Mouse (Mus musculus): ENCODE measurements around the gene Igflr1. TPM values are rescaled to one million over a fixed set of nuclear protein-coding genes. Genes with fewer than 3 reads are reported as not detected.
A peak's percentile ranks its signal among the peaks of the same experiment; 100 is the strongest.

Gene Igflr1
- polyA plus RNA-seq, 1 experiment from 2014 or later: 1.7 TPM

DNA sequence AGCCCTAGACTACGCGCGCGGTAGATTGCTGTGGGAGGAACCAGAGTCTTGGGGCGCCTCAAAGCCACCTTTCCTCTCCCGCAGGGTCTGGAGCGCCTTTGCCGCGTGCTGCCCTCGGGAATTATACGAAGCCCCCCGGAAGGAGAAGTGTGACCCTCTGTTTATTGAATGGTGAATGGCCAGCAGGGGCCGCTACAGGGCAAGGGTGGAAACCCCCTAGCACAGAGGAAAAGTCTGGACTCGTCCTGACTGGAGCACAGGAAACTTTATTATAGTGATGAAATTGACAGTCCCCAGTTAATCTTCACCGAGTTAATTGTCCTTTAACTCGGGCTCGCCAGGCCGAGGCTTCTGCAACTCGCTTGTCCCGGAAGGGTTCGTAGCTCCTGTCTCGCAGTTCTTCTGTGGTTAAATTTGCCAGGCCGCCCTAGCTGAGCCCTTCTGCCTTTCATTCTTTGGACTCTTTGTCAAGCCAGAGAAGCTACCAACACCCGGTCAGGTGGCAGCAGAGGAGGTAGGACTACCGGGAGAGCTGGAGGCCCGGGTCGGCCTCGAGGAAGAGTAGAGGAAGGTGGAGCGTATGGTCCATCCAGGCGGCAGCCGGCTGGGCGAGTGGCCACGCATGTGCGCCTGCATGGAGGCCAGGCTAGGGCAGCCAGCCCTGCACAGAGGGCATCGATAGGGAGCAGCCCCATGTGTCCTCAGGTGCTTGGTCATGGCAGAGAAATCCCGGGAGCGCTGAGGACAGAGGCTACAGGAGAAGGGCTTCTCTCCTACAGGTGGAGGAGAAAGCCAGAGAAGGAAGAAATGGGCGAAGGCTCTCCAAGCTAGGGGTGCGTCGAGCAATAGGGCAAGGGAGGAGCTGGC is 24.4 kb downstream of the Igflr1 start:
- ATAC-seq: peak; percentile 71
- 32% methylated on average over 39 of the region's 40 CpGs for WGBS

DNA sequence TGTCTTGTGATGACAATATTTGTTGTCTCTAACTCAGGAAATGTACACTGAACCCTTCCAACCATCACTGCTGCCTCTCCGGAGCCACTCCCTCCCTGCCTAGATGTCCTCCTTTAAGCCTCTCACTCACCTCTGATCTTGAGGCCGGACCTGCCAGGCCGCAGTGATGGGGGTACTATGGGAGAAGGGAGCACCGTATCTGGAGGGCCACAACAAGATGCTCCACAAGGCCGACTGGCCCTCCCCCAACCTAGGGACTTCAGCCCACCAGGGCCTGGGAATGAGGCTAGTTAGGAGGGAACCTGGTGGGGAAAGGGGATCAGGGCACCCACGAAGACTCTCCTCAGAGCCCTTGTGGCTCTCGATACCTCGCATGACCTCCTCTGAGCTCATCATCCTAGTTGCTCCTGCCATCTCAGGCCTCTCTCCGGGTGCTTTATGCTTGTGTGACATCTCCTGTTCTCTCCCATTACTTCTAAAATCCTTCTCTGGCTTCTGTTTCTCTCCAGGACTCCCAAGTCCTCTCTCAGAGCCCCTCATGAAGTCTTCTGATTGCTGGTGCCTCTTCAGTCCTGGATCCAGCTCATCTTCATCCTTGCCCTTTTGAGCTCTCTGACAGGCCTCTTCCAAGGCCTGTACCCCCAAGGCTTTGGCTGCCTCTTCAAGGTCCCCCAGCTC is 25.8 kb downstream of the Igflr1 start:
- Histone ChIP-seq H3K4me2 (ENCODE audit: low read length) (no peak overlapping the region), H3K27me3 (replicated peaks; ENCODE audit: control insufficient read depth, insufficient read depth, low read length) (no peaks in the 10 kb centered on the region), H3K9me3 (replicated peaks; ENCODE audit: control insufficient read depth, low read length) (no peaks in the 10 kb centered on the region), H3K36me3 (ENCODE audit: control insufficient read depth, insufficient read depth, low read length) (peaks cover 10% of the 10 kb centered on the region), H3K9ac (ENCODE audit: low read length) (peak overlapping the region; percentile 29; the same call in 1 of the 2 replicates), H3K27ac (ENCODE audit: low read depth, low read length) (no peak overlapping the region), H3K4me3 (ENCODE audit: low read depth, low read length) (no peak overlapping the region), H3K4me1 (ENCODE audit: control insufficient read depth, insufficient read depth, low read length) (peaks cover 7% of the 10 kb centered on the region)
- DNase-seq (ENCODE audit: low spot score): no peak
- ATAC-seq: no peak
- 89% methylated on average over 9 of the region's 9 CpGs for WGBS

More for the DNA sequence above, 24.4 kb downstream of the Igflr1 start:
- peak overlapping the region; percentile 95 for H3K4me2 ChIP-seq (ENCODE audit: low read length)
- no peaks in the 10 kb centered on the region for H3K9me3 ChIP-seq (replicated peaks; ENCODE audit: control insufficient read depth, low read length)
- H3K4me3 ChIP-seq (ENCODE audit: low read depth, low read length): peak overlapping the region; percentile 98
- H3K9ac ChIP-seq (ENCODE audit: low read length): peak overlapping the region; percentile 97
- peak; percentile 92 for DNase-seq (ENCODE audit: low spot score)
- H3K27ac ChIP-seq (ENCODE audit: low read depth, low read length): peak overlapping the region; percentile 92
- H3K36me3 ChIP-seq (ENCODE audit: control insufficient read depth, insufficient read depth, low read length): peaks cover 24% of the 10 kb centered on the region
- no peaks in the 10 kb centered on the region for H3K27me3 ChIP-seq (replicated peaks; ENCODE audit: control insufficient read depth, insufficient read depth, low read length)
- H3K4me1 ChIP-seq (ENCODE audit: control insufficient read depth, insufficient read depth, low read length): peaks cover 7% of the 10 kb centered on the region

DNA sequence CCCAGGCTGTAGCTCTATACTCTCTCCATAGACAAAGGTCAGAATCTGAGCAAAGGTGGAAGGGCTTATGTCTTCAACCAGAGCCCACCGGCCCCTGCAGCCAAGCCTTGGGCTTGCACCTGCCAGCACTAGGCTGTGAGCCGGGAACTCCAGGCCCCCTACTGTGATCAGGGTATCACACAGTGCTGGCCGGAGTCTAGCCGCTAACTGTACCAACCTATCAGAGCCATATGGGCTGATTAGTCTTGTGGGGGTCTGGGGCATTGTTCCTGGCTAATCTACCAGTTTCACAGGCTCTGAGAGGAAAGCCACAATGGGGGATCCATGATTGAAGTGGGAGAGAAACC is 26.4 kb downstream of the Igflr1 start:
- Histone ChIP-seq H3K27ac (ENCODE audit: low read depth, low read length) (no peak overlapping the region), H3K9ac (ENCODE audit: low read length) (peak overlapping the region; percentile 29; the same call in 1 of the 2 replicates), H3K4me1 (ENCODE audit: control insufficient read depth, insufficient read depth, low read length) (peaks cover 7% of the 10 kb centered on the region), H3K9me3 (replicated peaks; ENCODE audit: control insufficient read depth, low read length) (no peaks in the 10 kb centered on the region), H3K4me3 (ENCODE audit: low read depth, low read length) (no peak overlapping the region), H3K4me2 (ENCODE audit: low read length) (no peak overlapping the region), H3K27me3 (replicated peaks; ENCODE audit: control insufficient read depth, insufficient read depth, low read length) (no peaks in the 10 kb centered on the region), H3K36me3 (ENCODE audit: control insufficient read depth, insufficient read depth, low read length) (peaks cover 5% of the 10 kb centered on the region)
- WGBS: 14% methylated on average over 4 of the region's 4 CpGs
- DNase-seq (ENCODE audit: low spot score) (no peak), ATAC-seq (no peak)

DNA sequence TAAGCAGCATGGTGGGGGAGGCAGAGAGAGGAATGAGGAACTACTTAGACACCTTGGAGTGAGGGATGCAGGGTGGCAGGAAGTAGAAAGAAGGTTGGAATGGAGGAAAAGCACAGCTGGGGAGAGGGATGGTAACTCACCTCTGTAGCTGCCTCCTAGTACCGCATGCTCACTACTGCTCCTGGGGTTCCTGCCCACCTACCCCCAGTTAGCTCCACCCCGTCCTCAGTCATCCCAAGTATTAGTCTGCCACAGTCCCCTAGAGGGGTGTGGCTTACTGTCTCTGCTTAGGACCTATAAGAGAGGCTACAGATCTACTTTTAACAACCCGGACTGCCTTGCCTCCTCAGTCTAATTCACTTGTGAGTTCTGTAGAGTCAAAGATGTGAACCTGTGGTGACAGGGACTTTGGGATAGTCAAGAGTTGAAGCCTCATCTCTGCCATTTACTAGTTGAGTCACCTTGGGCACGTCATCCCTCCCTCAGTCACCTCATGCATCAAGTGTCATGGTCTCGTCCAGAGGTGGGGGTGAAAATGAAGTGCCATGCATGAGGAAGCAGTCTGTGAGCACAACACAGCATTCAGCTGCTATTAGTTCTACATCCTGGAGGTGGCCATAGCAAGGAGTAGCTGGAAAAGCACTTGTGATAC is 27.7 kb downstream of the Igflr1 start:
- WGBS: 58% methylated on average over 5 of the region's 5 CpGs
- H3K4me1 ChIP-seq (ENCODE audit: control insufficient read depth, insufficient read depth, low read length): no peaks in the 10 kb centered on the region
- H3K36me3 ChIP-seq (ENCODE audit: control insufficient read depth, insufficient read depth, low read length): no peaks in the 10 kb centered on the region
- no peak overlapping the region for H3K4me3 ChIP-seq (ENCODE audit: low read depth, low read length)
- H3K27me3 ChIP-seq (replicated peaks; ENCODE audit: control insufficient read depth, insufficient read depth, low read length): no peaks in the 10 kb centered on the region
- ATAC-seq: no peak
- no peak overlapping the region for H3K27ac ChIP-seq (ENCODE audit: low read depth, low read length)
- no peak overlapping the region for H3K4me2 ChIP-seq (ENCODE audit: low read length)
- no peak for DNase-seq (ENCODE audit: low spot score)
- no peaks in the 10 kb centered on the region for H3K9me3 ChIP-seq (replicated peaks; ENCODE audit: control insufficient read depth, low read length)
- no peak overlapping the region for H3K9ac ChIP-seq (ENCODE audit: low read length)

DNA sequence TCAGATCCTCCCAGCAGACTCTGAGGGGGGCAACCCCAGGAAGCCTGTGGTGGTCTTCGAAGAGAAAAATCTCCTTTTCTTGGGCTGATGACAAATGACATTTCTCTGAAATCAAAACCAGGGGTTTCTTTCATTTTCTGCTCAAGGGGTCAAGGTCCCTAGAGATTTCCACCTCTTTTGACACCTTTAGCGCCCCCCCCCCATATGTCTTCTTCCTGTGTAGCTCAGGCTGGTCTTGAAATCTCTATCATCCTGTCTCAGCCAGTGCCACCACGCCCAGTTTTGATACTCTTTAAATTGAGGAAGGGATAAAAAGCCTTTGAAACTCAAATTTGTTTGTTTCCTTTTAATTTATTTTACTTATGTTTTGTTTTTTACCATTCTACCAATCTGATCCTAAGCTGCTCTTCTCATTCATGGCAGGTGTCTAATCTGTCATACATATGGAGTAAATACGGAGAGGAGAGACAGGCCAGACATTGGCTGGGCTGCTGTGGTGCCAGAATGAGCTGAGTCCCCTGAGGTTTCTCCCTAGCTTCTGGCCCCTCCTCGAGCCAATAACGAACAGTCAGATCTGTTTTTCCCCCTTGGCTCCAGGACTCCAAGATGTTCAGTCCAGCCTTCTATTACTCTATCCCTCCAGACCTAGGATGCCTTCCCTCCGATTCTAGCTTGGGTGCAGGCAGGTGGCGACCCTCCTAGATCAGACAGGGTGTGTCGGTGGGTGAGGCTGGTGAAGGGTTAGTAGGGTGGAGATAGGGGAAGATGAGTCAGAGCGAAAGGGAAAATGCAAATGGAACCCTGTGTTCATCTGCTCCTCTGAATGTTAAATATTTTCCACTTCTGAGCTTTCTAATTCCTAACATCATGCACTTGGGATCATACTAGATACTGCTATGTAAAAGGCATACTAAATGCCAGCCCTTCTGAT is 28.6 kb downstream of the Igflr1 start:
- no peak overlapping the region for H3K4me3 ChIP-seq (ENCODE audit: low read depth, low read length)
- no peaks in the 10 kb centered on the region for H3K4me1 ChIP-seq (ENCODE audit: control insufficient read depth, insufficient read depth, low read length)
- ATAC-seq (no peak), DNase-seq (ENCODE audit: low spot score) (no peak)
- no peaks in the 10 kb centered on the region for H3K27me3 ChIP-seq (replicated peaks; ENCODE audit: control insufficient read depth, insufficient read depth, low read length)
- no peaks in the 10 kb centered on the region for H3K36me3 ChIP-seq (ENCODE audit: control insufficient read depth, insufficient read depth, low read length)
- no peak overlapping the region for H3K9ac ChIP-seq (ENCODE audit: low read length)
- H3K4me2 ChIP-seq (ENCODE audit: low read length): no peak overlapping the region
- H3K9me3 ChIP-seq (replicated peaks; ENCODE audit: control insufficient read depth, low read length): no peaks in the 10 kb centered on the region
- H3K27ac ChIP-seq (ENCODE audit: low read depth, low read length): no peak overlapping the region
- 75% methylated on average over 10 of the region's 10 CpGs for WGBS

DNA sequence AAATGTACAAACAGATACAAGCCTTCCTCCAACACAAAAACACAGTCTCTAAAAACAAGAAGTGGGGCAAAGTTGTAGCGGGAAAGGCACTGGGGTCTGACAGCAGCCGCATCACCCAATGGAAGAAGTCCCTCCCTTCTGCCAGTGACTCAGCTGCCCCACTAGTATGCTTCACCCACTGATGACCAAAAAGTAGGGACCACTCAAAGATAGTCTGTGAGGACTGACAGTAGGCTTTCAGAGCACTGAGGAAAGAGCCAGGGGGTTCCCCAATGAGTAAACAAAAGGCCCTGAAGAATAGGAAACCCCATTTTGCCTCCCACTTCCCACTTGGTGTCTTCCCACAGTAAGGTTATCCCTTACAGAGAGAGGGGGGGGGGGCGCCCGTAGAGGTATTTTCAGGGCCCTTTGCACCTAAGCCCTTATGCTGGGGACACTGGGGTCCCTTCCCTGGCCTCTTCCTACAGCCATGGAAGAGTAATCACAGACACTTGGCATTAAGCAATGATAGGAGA is 29.3 kb downstream of the Igflr1 start:
- Histone ChIP-seq H3K4me3 (ENCODE audit: low read depth, low read length) (no peak overlapping the region), H3K4me1 (ENCODE audit: control insufficient read depth, insufficient read depth, low read length) (no peaks in the 10 kb centered on the region), H3K4me2 (ENCODE audit: low read length) (no peak overlapping the region), H3K27ac (ENCODE audit: low read depth, low read length) (no peak overlapping the region), H3K36me3 (ENCODE audit: control insufficient read depth, insufficient read depth, low read length) (no peaks in the 10 kb centered on the region), H3K9me3 (replicated peaks; ENCODE audit: control insufficient read depth, low read length) (no peaks in the 10 kb centered on the region), H3K9ac (ENCODE audit: low read length) (no peak overlapping the region), H3K27me3 (replicated peaks; ENCODE audit: control insufficient read depth, insufficient read depth, low read length) (no peaks in the 10 kb centered on the region)
- DNase-seq (ENCODE audit: low spot score) (no peak), ATAC-seq (no peak)
- WGBS: 67% methylated on average over 4 of the region's 4 CpGs

DNA sequence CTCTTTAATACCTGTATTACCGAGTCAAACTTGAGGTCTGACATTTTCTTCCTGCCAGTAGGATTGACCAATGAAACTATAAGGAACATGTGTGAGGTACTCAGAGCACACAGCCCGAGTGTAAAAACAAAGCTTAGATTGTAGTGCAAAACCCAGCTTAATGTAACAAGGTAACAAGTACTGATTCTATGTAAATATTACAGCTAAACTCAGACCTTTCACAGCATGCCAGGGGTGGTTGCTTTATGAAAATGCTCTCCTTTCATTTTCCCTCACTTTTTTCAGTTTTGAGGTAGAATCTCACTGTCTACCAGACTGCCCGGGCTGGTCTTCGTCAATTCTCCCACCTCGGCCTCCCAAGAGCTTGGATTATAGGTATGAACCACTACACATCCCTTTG is 30.9 kb downstream of the Igflr1 start:
- H3K4me1 ChIP-seq (ENCODE audit: control insufficient read depth, insufficient read depth, low read length): no peaks in the 10 kb centered on the region
- ATAC-seq: no peak
- H3K4me3 ChIP-seq (ENCODE audit: low read depth, low read length): no peak overlapping the region
- H3K36me3 ChIP-seq (ENCODE audit: control insufficient read depth, insufficient read depth, low read length): no peaks in the 10 kb centered on the region
- H3K9ac ChIP-seq (ENCODE audit: low read length): no peak overlapping the region
- no peak for DNase-seq (ENCODE audit: low spot score)
- H3K27me3 ChIP-seq (replicated peaks; ENCODE audit: control insufficient read depth, insufficient read depth, low read length): no peaks in the 10 kb centered on the region
- no peaks in the 10 kb centered on the region for H3K9me3 ChIP-seq (replicated peaks; ENCODE audit: control insufficient read depth, low read length)
- 82% methylated on average over 5 of the region's 5 CpGs for WGBS
- no peak overlapping the region for H3K4me2 ChIP-seq (ENCODE audit: low read length)
- H3K27ac ChIP-seq (ENCODE audit: low read depth, low read length): no peak overlapping the region

DNA sequence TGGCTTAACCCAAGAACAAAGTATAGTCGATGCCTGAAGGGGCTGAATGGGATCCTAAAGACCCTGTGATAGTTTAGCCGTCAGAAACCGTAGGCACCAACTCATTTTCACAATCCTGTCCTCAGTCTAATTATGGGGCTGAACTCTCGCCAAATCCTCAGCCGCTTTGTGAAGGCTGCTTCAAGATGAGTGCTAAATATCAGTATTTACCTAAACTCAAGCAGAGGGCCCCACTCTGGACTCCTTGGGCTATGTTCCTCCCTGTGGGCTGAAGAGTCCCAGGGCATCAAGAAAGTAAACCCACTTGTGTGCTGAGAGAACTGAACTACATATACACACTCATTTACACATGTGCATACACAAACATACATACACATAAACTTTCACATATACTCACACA is 31.6 kb downstream of the Igflr1 start:
- H3K27ac ChIP-seq (ENCODE audit: low read depth, low read length): no peak overlapping the region
- H3K4me1 ChIP-seq (ENCODE audit: control insufficient read depth, insufficient read depth, low read length): no peaks in the 10 kb centered on the region
- DNase-seq (ENCODE audit: low spot score) (no peak), ATAC-seq (no peak)
- H3K36me3 ChIP-seq (ENCODE audit: control insufficient read depth, insufficient read depth, low read length): no peaks in the 10 kb centered on the region
- H3K27me3 ChIP-seq (replicated peaks; ENCODE audit: control insufficient read depth, insufficient read depth, low read length): no peaks in the 10 kb centered on the region
- no peak overlapping the region for H3K4me2 ChIP-seq (ENCODE audit: low read length)
- no peaks in the 10 kb centered on the region for H3K9me3 ChIP-seq (replicated peaks; ENCODE audit: control insufficient read depth, low read length)
- no peak overlapping the region for H3K4me3 ChIP-seq (ENCODE audit: low read depth, low read length)
- WGBS: 41% methylated on average over 5 of the region's 5 CpGs
- H3K9ac ChIP-seq (ENCODE audit: low read length): no peak overlapping the region
